Mouse (Mus musculus) gonadal fat pad, adult 2 months (tissue): ENCODE data around the gene Gm8332. TPM values are rescaled to one million over a fixed set of nuclear protein-coding genes. Genes with fewer than 3 reads are reported as not detected.
"Not testable (repeated sequence)": the region's sequence is repeated elsewhere in the genome, so short reads cannot be mapped to it uniquely, and the experiment has no call there.

Experiments
- DNase-seq: peaks from one replicate; pipeline ENCODE4 v3.0.0-alpha.2; 2012; ENCODE audit warnings: low read depth
- polyA plus RNA-seq: library from polyadenylated mRNA; depleted of rRNA; stranded (reverse); fragments of >200 nt; gene quantifications from 2 replicates; pipeline ENCODE4 v1.2.3, GENCODE M21; 2012; rRNA removed

Gene Gm8332
- polyA plus RNA-seq: not detected in 2 replicates

DNA sequence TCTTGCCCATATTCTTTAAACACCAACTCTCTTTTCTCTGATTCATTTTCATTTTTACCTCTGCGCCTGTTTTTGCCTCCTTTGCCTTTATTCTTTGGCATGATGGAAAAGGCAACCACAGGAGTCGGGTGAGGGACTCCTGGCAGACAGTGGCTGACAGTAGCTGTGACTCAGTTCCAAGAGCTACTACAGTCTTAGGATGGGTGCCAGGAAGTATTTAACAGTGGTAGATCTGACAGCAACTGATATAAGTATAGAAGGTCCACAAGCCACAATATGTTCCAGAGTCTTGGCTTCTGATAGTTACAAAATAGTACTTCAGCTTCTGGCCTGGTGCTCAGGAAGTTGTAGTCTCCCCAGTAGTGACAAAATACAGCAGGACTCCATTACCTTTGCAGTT lies at the start of gene Gm8332:
TSS of gene Gm8332 (minus strand) at position 101 of the 400 bp plus-strand sequence.
- DNase-seq: not testable (repeated sequence)

- not testable (repeated sequence) for DNase-seq
Measured at GRCm38 (mm10) chr12:88297171-88297570, 47.3 kb upstream of the Gm8332 start.

DNA sequence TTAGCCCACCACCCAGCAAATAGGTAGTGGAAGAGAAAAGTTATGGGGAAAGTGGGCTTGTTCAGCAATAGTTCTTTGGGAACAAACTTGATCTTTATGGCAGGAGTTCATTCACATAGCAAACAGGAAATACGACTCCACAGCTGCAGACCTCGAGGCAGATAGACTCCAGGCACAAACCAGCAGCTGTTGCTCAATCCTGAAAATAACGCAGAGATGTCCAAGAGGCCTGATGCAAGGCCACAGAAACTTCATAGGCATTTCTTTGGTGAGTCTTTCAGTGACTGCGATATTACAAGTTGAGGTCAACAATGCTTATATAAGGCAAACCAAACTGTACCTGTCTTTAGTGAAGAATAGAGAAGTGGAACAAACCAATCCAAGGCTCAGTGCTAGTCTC lies 43.2 kb upstream of the Gm8332 start:
- DNase-seq: peak; percentile 5

GRCm38 (mm10) chr12:88285224-88285623 lies 35.3 kb upstream of the Gm8332 start:
- DNase-seq: not testable (repeated sequence)

DNA sequence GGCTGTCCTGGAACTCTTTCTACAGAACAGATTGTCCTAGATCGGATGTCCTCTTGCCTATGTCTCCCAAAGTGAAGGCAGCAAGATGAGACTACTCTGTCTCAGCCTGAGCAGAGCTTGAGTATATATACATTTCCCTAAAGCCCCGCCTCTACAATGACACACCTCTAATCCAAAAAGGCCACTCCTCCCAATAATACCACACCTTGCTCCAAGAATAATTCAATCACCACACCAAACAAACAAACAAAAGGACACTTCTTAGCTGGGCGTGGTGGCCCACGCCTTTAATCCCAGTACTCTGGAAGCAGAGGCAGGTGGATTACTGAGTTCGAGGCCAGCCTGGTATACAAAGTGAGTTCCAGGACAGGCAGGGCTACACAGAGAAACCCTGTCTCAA lies 24.5 kb upstream of the Gm8332 start, which contains the start of gene Gm5662:
TSS of gene Gm5662 (minus strand) at position 101 of the 400 bp plus-strand sequence.
- DNase-seq: not testable (repeated sequence)

- DNase-seq: no peak
Measured at GRCm38 (mm10) chr12:88257241-88257640, 7.3 kb upstream of the Gm8332 start.

DNA sequence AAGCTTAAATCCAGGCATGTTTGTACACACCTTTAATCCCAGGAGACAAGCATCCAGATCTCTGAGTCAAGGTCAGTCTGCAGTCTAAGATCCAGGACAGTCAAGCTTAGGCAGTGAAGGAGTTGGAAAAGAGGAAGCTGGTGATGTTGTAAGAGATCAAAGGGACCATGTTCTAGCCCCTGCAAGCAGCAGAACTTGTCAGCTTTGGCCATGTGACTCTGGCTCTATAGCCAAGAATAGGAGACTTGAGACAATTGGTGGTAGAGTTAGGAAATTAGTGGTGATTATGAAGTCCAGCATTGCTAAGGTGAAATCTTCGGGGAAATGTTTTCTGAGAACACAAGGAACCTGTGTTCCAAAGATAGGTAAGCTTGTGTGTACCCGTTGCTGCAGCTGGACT lies 6.0 kb upstream of the Gm8332 start:
- DNase-seq: peak; percentile 22

DNA sequence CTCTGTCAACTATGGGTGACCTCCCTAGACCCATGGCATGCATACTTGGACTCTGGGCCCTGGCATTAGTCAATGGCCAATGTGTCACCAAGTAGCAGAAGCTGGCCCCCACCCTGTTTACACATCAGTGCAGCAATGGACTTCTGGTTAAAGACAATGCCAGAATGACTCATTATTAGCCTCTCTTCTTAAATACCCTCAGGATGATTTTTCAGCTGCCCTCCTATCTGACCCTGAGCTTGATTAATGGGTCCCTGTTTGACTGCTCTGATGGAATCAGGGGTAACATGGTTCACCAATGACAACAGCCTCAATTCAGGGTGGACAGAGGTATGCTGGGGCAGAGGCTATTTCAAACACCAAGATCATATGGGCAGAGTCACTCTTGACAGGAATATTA lies 4.1 kb downstream of the Gm8332 start:
- not testable (repeated sequence) for DNase-seq

GRCm38 (mm10) chr12:88242940-88243339 lies 7.0 kb downstream of the Gm8332 start:
- not testable (repeated sequence) for DNase-seq

- DNase-seq: no peak
Measured at GRCm38 (mm10) chr12:88219445-88219844, 30.5 kb downstream of the Gm8332 start.

DNA sequence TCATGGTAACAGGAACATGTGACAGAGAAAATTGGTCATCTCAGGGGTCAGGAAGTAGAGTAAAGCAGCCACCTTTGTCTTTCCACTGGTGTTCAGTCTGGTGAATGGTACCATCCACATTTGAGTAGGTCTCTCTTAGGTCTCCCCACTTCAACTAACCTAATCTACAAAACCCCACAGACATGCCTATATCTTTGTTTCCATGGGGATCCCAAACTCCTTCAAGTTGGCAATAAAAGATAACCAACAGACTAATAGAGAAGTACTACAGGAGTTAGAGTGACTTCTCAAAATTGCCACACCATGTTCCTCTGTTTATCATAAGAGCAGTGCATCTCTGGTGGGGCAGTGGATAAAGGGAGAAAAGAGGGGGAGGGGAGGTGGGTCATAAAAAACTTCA lies 31.8 kb downstream of the Gm8332 start:
- DNase-seq: not testable (repeated sequence)

DNA sequence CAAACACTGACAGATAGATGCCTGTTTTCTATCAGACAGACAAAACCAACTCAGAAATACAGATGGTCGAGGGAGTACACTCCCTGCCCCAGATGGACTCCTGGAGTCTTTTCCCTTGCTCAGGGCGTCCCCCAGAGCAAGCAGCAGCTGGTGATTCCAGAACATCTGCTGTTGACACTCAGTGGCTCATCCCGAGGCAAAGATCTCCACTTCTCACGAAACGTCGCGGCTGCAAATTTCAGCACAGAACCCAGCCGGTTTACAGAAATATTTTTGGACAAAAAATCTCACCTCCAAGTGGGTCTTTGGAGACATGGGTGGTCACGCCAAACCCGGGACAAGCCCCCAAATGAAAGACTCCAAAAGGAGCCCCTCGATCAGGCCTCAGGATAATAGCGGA lies 35.3 kb downstream of the Gm8332 start:
- no peak for DNase-seq

DNA sequence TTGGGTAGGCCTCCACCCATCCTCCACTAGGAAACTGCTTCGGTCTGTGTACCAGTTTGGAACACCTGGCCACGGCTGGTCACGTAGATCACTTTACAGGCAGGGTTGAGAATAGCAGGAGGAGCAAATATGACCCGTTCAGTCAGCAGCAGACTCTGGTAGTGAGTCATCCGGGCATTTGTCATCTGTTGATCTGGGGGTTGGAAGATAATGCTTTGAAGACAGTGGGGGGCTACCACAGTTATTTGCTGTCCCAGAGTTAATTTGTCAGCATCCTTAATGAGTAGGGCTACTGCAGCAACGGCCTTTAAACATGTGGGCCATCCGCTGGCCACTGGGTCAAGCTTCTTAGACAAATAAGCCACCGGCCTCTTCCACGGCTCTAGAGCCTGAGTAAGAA lies 38.4 kb downstream of the Gm8332 start:
- not testable (repeated sequence) for DNase-seq

DNA sequence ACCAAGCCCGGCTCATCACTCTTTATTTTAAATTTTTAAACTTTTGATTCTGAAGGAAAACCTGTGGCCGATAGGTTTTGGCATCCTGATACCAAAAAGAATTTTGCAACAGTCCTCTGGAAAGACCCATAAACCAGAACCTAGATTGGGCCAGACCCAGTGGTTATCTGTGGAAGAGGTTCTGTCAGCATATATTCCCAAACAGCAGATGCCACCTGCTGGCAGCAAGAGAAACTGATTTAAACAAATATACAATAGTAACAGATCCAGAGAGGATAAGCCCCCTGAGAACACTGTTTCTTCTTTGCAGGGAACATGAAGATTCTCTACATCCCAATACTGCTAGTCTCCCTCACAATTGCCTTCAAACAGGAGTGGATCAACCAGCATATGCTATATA lies 47.0 kb downstream of the Gm8332 start:
- no peak for DNase-seq

Other genes with a start within 250 kb of the Gm8332 start
- not detected in 2 replicates for gene Gm2075, start 238.3 kb downstream of the Gm8332 start, polyA plus RNA-seq
- gene Gm6803, start 231.3 kb downstream of the Gm8332 start, polyA plus RNA-seq: not detected in 2 replicates
- not detected in 2 replicates for gene Gm2056, start 223.1 kb downstream of the Gm8332 start, polyA plus RNA-seq
- not detected in 2 replicates for gene Gm16368, start 166.4 kb downstream of the Gm8332 start, polyA plus RNA-seq
- gene Gm10436, start 68.0 kb downstream of the Gm8332 start, polyA plus RNA-seq: not detected in 2 replicates
- not detected in 2 replicates for gene Gm5662, start 24.4 kb upstream of the Gm8332 start, polyA plus RNA-seq
- gene Gm5039, start 73.9 kb upstream of the Gm8332 start, polyA plus RNA-seq: not detected in 2 replicates
- 17.4 and 24.6 TPM in 2 replicates for gene Adck1, start 110.5 kb upstream of the Gm8332 start, polyA plus RNA-seq